Mouse (Mus musculus) layer of hippocampus, adult 9-11 months (tissue): ENCODE data around the gene Tcl1b5.

Source experiments
- DNase-seq: peaks from one replicate; pipeline ENCODE4 v3.0.0; 2022

Tcl1b5 gene

DNA sequence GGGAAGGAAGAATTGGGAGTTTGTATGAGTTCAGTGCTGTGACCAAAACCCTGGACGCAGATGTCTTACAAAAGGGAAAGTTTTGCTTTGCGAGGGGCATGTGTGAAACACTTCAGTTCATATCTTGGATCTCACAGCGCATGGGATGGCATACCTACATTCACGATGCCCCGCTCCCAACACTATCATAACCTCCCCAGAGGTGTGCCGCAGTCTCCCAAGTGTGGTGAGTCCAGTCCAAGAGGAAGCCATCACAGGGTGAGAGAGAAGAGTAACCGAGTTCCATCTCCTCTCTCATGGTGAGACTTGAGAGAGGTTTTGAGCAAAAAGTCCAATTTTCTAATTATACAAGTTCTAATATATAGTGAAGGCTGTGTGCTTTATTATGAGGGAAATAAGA, 33.1 kb downstream of the Tcl1b5 start:
- no peak for DNase-seq

DNA sequence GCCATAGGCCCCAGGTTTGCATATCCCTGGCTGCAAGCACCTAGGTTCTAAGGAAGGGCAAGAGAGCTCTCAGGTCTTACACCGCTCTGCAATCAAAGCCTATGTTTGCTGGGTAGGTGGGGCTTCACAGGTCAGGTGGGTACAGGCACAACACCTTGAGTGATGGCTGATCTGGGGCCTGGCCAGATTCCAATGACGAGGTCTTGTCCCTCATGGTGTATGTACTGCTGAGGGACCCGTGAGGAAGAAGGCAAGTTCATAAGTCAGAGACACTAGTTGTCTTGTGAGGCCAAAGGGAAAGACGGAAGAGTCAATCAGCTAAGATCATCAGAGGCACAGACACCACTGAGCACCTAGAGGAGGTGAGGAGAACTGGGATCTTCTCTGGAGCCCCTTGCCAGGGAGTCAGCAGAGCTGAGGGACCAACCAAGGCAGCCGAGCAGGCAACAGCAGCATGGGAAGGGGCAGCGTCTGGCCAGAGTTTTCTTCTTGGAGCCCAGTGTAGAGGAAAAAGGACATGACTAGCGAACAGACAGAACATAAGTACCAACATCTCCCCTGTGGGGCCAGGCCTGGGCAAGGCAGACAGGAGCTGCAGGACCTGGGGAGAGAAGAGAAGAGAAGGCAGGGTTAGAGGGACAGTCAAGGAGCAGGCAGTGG, 41.1 kb downstream of the Tcl1b5 start:
- DNase-seq = no peak

DNA sequence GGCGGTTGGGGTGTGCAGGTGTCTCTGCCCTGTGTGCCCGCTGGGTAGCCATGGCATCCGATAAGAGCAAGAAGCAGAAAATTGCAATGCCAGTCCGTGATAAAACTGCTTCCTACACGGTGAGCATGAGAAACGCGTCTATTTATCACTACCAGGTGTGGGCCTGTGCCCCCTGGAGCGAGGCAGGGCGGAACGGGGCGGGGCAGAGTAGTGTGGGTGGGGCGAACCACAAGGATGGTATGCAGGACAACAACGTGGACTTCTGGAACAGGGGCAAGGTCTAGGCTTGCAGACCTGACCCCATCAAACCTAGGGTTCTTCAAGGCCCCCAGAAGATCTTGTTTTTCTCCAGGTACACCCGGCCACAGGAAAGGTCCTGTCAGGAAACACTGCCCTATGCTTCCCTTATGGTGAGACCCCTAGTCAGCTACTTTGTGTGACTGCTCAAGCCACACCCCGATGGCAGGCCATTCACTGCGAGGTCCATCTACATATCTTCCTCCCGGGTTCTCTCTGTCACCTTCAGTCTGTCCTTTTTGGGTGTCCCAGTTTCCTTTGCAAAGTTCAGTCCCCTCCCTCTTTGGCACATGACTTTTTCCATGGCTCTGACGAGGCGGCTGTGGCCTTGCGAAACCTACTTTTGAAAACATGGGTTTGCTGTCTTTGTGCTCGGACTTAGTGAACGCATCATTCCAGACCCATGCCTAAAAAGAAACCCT, 46.6 kb downstream of the Tcl1b5 start, which contains the start of gene Tcl1:
Gene Tcl1 (minus strand): TSS at position 193 of the 719 bp plus-strand sequence.
- no peak for DNase-seq

DNA sequence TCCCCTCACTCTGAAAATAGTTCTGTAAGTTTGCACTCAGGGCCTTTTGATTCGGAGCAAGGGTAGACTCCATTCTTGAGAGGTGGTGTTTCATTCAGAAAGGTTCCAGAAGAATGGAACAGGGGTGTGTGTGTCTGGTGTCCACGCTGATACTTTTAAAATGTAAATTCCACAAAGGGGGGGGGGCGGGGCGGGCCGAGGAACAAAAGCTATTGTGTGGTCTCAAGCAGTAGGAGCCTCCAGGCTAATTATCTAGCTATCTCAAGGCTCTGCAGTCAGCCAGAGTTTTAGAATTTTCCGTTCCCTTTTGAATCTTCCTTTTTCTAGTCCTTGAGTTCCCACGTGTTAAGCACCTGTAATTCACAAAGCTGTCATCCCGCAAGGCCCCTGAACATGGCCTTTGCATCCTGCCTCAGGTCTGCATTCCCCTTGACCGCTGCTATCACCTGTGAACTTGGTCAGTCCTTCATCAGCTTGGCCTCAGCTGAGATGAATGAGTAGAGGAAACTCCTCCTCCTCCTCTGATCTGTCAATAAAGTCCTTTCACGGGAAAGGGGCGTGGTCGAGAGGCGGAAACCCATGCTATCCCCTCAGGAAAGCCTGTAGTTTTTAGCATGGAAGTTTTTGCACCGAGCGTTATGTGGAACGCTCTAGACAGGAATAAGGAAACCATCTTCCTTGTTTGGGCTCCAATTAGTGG, 48.6 kb downstream of the Tcl1b5 start:
- no peak for DNase-seq
